Mouse (Mus musculus) myocyte (in vitro differentiated cells): ENCODE measurements around the gene Pdcd2. TPM values are rescaled to one million over a fixed set of nuclear protein-coding genes. Genes with fewer than 3 reads are reported as not detected.

ENCODE experiments used
- H3K27me3 ChIP-seq: one replicate; pipeline ENCODE4 v1.6.1; 2011; ENCODE audit not compliant: control insufficient read depth, insufficient read depth, insufficient read length
- H3K36me3 ChIP-seq: one replicate; pipeline ENCODE4 v1.6.1; 2011; ENCODE audit not compliant: control insufficient read depth, insufficient read depth
- H3K4me2 ChIP-seq: one replicate; pipeline ENCODE4 v1.6.1; 2011; ENCODE audit warnings: low read depth, control low read depth
- H3K4me3 ChIP-seq: one replicate; pipeline ENCODE4 v1.5.1; 2011; ENCODE audit warnings: mild to moderate bottlenecking, control low read depth, moderate library complexity
- H3K79me2 ChIP-seq: one replicate; pipeline ENCODE4 v1.6.1; 2011; ENCODE audit not compliant: control insufficient read depth, insufficient read depth
- H3ac ChIP-seq: one replicate; pipeline ENCODE4 v1.6.1; 2011; ENCODE audit not compliant: control insufficient read depth, insufficient read length
- CEBPB ChIP-seq: IDR thresholded peaks from 2 replicates; pipeline ENCODE4 v1.6.1; 2011; ENCODE audit warnings: mild to moderate bottlenecking, moderate library complexity; ENCODE audit not compliant: poor library complexity, insufficient read depth, severe bottlenecking
- MAX ChIP-seq: IDR thresholded peaks from one replicate; pipeline ENCODE4 v1.6.1; 2011; ENCODE audit warnings: low read depth, mild to moderate bottlenecking, control low read depth
- MYOG ChIP-seq, 3 experiments: IDR thresholded peaks; one replicate each; pipeline ENCODE4 v1.6.1; 2011; ENCODE audit warnings: control low read depth in 2 of 3, low read depth in 2 of 3, mild to moderate bottlenecking in 2 of 3; ENCODE audit not compliant: insufficient read length in 2 of 3, control insufficient read depth in 1 of 3, insufficient read depth in 1 of 3
- POLR2A ChIP-seq: IDR thresholded peaks from one replicate; pipeline ENCODE4 v1.6.1; 2011; ENCODE audit warnings: low read depth, mild to moderate bottlenecking, control low read depth, moderate library complexity; ENCODE audit not compliant: insufficient read length
- POLR2AphosphoS2 ChIP-seq: IDR thresholded peaks from one replicate; pipeline ENCODE4 v1.6.1; 2011; ENCODE audit warnings: low read depth, control low read depth; ENCODE audit not compliant: insufficient read length
- REST ChIP-seq: IDR thresholded peaks from one replicate; pipeline ENCODE4 v1.6.1; 2011; ENCODE audit warnings: mild to moderate bottlenecking, control low read depth, moderate library complexity; ENCODE audit not compliant: insufficient read depth, insufficient read length
- SRF ChIP-seq: IDR thresholded peaks from one replicate; pipeline ENCODE4 v1.6.1; 2011; ENCODE audit warnings: low read depth; ENCODE audit not compliant: control insufficient read depth, insufficient read length
- TCF12 ChIP-seq: IDR thresholded peaks from one replicate; pipeline ENCODE4 v1.6.1; 2011; ENCODE audit warnings: mild to moderate bottlenecking, control low read depth; ENCODE audit not compliant: poor library complexity, insufficient read depth, severe bottlenecking
- polyA plus RNA-seq: library from polyadenylated mRNA; unstranded; fragments of >200 nt; fragmentation: generic; extraction: Trizol; gene quantifications from one replicate; pipeline ENCODE4 v1.2.1, GENCODE M21; 2012; ENCODE audit warnings: missing spikeins

Pdcd2 gene
- polyA plus RNA-seq, 1 experiment = 43.4 TPM

- Histone ChIP-seq H3K4me2 (no peak overlapping the region), H3K79me2 (no peaks in the 10 kb centered on the region), H3K4me3 (no peak overlapping the region), H3K27me3 (no peaks in the 10 kb centered on the region), H3K36me3 (peaks cover 33% of the 10 kb centered on the region), H3ac (no peak overlapping the region)
- no peak for TF ChIP-seq REST
- no peak for TF ChIP-seq SRF
- TF ChIP-seq MYOG (IDR thresholded peaks at IDR 0.05; ENCODE audit: control insufficient read depth in 1 of 3, insufficient read depth in 1 of 3, insufficient read length in 2 of 3, low read depth in 2 of 3) = no peak
- no peak for TF ChIP-seq TCF12
- no peak for TF ChIP-seq POLR2A
- no peak for TF ChIP-seq MAX
- TF ChIP-seq CEBPB = no peak
- no peak for TF ChIP-seq POLR2AphosphoS2
Measured at GRCm38 (mm10) chr17:15472671-15473070, 54.4 kb downstream of the Pdcd2 start.

Other genes starting within 250 kb of the Pdcd2 start
- gene Dll1, start 150.4 kb downstream of the Pdcd2 start, polyA plus RNA-seq = 13.3 TPM
- 8.8 TPM for gene Fam120b, start 131.1 kb downstream of the Pdcd2 start, polyA plus RNA-seq
- gene Psmb1, start 27.6 kb downstream of the Pdcd2 start, polyA plus RNA-seq = 220 TPM
- gene Tbp, start 27.4 kb downstream of the Pdcd2 start, polyA plus RNA-seq = 12.2 TPM
- 1.2 TPM for gene Prdm9, start 37.1 kb upstream of the Pdcd2 start, polyA plus RNA-seq
- gene Chd1, start 177.7 kb upstream of the Pdcd2 start, polyA plus RNA-seq = 4.6 TPM